Mouse (Mus musculus) left cerebral cortex, postnatal 25 days (tissue): ENCODE data around the gene Tent5c. TPM values are rescaled to one million over a fixed set of nuclear protein-coding genes. Genes with fewer than 3 reads are reported as not detected.

Source experiments
- DNase-seq, 2 experiments: peaks; one replicate each; pipeline ENCODE4 v3.0.0; 2022; ENCODE audit warnings: low spot score in 2 of 2, mixed read lengths in 1 of 2
- intact Hi-C: fragments of 180-260 bp; cut with DNase I; formaldehyde crosslinking; loops from one replicate; pipeline ENCODE4 v1.15.1; 2025
- total RNA-seq, 2 experiments: library from RNA; stranded (reverse); gene quantifications; 2 replicates each; pipeline ENCODE4 v1.2.3; 2021

Gene Tent5c
- total RNA-seq, 2 experiments from 2014 or later: 2.5 to 3.2 TPM

GRCm38 (mm10) chr3:100443798-100444500 lies 45.2 kb downstream of the Tent5c start:
- intact Hi-C loops: no loop called here
- DNase-seq: no peak

GRCm38 (mm10) chr3:100442499-100442898 lies 46.6 kb downstream of the Tent5c start:
- DNase-seq: no peak
- intact Hi-C loops: no loop called here

- intact Hi-C loops: no loop called here
- DNase-seq: no peak
Measured at GRCm38 (mm10) chr3:100440754-100441153, 48.4 kb downstream of the Tent5c start.

GRCm38 (mm10) chr3:100440009-100440408 lies 49.1 kb downstream of the Tent5c start:
- intact Hi-C loops: no loop called here
- DNase-seq: peak in 1 of 2 experiments; percentile 23

- intact Hi-C loops: no loop called here
- no peak for DNase-seq
Measured at GRCm38 (mm10) chr3:100439088-100439487, 50.0 kb downstream of the Tent5c start.

- intact Hi-C loops: no loop called here
- no peak for DNase-seq
Measured at GRCm38 (mm10) chr3:100438461-100439002, 50.6 kb downstream of the Tent5c start.

GRCm38 (mm10) chr3:100436756-100437155 lies 52.4 kb downstream of the Tent5c start:
- no peak for DNase-seq
- intact Hi-C loops: no loop called here

- DNase-seq: no peak
- intact Hi-C loops: no loop called here
Measured at GRCm38 (mm10) chr3:100431705-100432104, 57.4 kb downstream of the Tent5c start.

GRCm38 (mm10) chr3:100430731-100431130 lies 58.4 kb downstream of the Tent5c start:
- no peak for DNase-seq
- intact Hi-C loops: no loop called here

- intact Hi-C loops: no loop called here
- DNase-seq: no peak
Measured at GRCm38 (mm10) chr3:100430101-100430500, 59.0 kb downstream of the Tent5c start.

- no peak for DNase-seq
- intact Hi-C loops: no loop called here
Measured at GRCm38 (mm10) chr3:100429667-100430066, 59.5 kb downstream of the Tent5c start.

GRCm38 (mm10) chr3:100427548-100427947 lies 61.6 kb downstream of the Tent5c start:
- DNase-seq: no peak
- intact Hi-C loops: no loop called here

GRCm38 (mm10) chr3:100422392-100423167 lies 66.5 kb downstream of the Tent5c start:
- intact Hi-C loops: loop anchor here (2.0 to 5.0 kb wide), 3 partner anchors 66 to 140 kb away; partner anchors contain the start of gene Tent5c
- no peak for DNase-seq

GRCm38 (mm10) chr3:100421354-100421753 lies 67.8 kb downstream of the Tent5c start:
- intact Hi-C loops: loop anchor here (1.0 to 5.0 kb wide), 3 partner anchors 57 to 141 kb away; no protein-coding TSS in a partner anchor
- peak in 1 of 2 experiments; percentile 90 for DNase-seq

- no peak for DNase-seq
- intact Hi-C loops: loop anchor here (1.0 to 5.0 kb wide), 3 partner anchors 56 to 142 kb away; no protein-coding TSS in a partner anchor
Measured at GRCm38 (mm10) chr3:100420691-100421056, 68.5 kb downstream of the Tent5c start.

- no peak for DNase-seq
- intact Hi-C loops: loop anchor here (5.0 kb wide), 2 partner anchors 112 to 142 kb away; no protein-coding TSS in a partner anchor
Measured at GRCm38 (mm10) chr3:100419962-100420690, 69.0 kb downstream of the Tent5c start.

- DNase-seq: no peak
- intact Hi-C loops: no loop called here
Measured at GRCm38 (mm10) chr3:100418387-100418786, 70.7 kb downstream of the Tent5c start.

GRCm38 (mm10) chr3:100417772-100418311 lies 71.3 kb downstream of the Tent5c start:
- intact Hi-C loops: no loop called here
- peak in 1 of 2 experiments; percentile 72 for DNase-seq

GRCm38 (mm10) chr3:100415671-100416070 lies 73.5 kb downstream of the Tent5c start:
- DNase-seq: peak in 1 of 2 experiments; percentile 48
- intact Hi-C loops: no loop called here
